In genomic region chr11:62851199-62851598, GRCm38 (mm10) we compare ENCODE assay signal across 10 mouse cellular contexts. TPM values are rescaled to one million over a fixed set of nuclear protein-coding genes. Genes with fewer than 3 reads are reported as not detected.
A peak's percentile ranks its signal among the peaks of the same experiment; 100 is the strongest.
DNase-seq lines count a peak whose midpoint lies in the region; ATAC-seq and TF ChIP-seq lines count a peak whose summit lies in the region.
"Had no signal": no experiment of that assay in that cellular context is flagged by ENCODE, and none has a peak within 500 bp of the region (broad histone marks: within the 10 kb centered on the region; RNA-seq: fewer than 3 reads in every experiment).

No protein-coding gene starts in this region.

- no peak for ATAC-seq in cerebellum, adult (ENCODE audit: insufficient number of reproducible peaks, low FRiP score, low TSS enrichment)
- no peak for ATAC-seq in megakaryocyte, adult 5-6 weeks (ENCODE audit: poor library complexity, severe bottlenecking)
- ATAC-seq: midbrain, embryonic 13.5 days had no signal

- no peak for TF ChIP-seq POLR2A in cortical plate, adult 2 months (IDR thresholded peaks at IDR 0.05; ENCODE audit: extremely low read depth, insufficient read depth, low read length)

- DNase-seq in cerebellum, adult 18-20 months = peak; percentile 8 to 13
- peak; percentile 14 for DNase-seq in layer of hippocampus, adult 11-12 months (ENCODE audit: low spot score)
- no peak for DNase-seq in layer of hippocampus, adult 9-10 months (ENCODE audit: low spot score)
- peak; percentile 35 for DNase-seq in lung, postnatal 25 days (ENCODE audit: low spot score)
- DNase-seq in urinary bladder, adult 2 months (ENCODE audit: low spot score) = no peak

- peak; percentile 70 for TF ChIP-seq CTCF in cortical plate, adult 2 months (IDR thresholded peaks at IDR 0.05; ENCODE audit: extremely low read depth, insufficient read depth, low read length)

- no peaks in the 10 kb centered on the region for H3K4me1 ChIP-seq in cortical plate, adult 2 months (ENCODE audit: control insufficient read depth, insufficient read depth, low read length)

- H3K27ac ChIP-seq in cortical plate, adult 2 months (ENCODE audit: insufficient read depth, low read length) = no peak overlapping the region
- H3K27ac ChIP-seq: heart, embryonic 13.5 days; midbrain, embryonic 13.5 days had no signal

- no peak overlapping the region for H3K4me3 ChIP-seq in cortical plate, adult 2 months (ENCODE audit: insufficient read depth, low read length)
- H3K4me3 ChIP-seq: heart, embryonic 13.5 days; midbrain, embryonic 13.5 days had no signal

RNA-seq across cellular contexts. Expression of gene Fbxw10, which starts 4.3 kb away (rescaled TPM):
- polyA plus RNA-seq in cortical plate, adult 2 months (2012; rRNA removed) = 0.58 and 0.93 TPM in 2 replicates
- 0.77 and 1.6 TPM in 2 replicates for polyA plus RNA-seq in urinary bladder, adult 2 months (2012; rRNA removed)
- total RNA-seq in megakaryocyte, adult 5-6 weeks (2015) = 0.41 and 1.3 TPM in 2 replicates
- 1.7 and 1.8 TPM in 2 replicates for total RNA-seq in megakaryocyte, adult 5-6 weeks (2017)

RNA-seq across cellular contexts. Expression of gene Tvp23b, which starts 28.1 kb away (rescaled TPM):
- 30.2 and 32.8 TPM in 2 replicates for polyA plus RNA-seq in cortical plate, adult 2 months (2012; rRNA removed)
- polyA plus RNA-seq in urinary bladder, adult 2 months (2012; rRNA removed) = 44.5 and 51.3 TPM in 2 replicates
- total RNA-seq in megakaryocyte, adult 5-6 weeks (2015) = 20.4 and 21.3 TPM in 2 replicates
- 16.9 and 19.1 TPM in 2 replicates for total RNA-seq in megakaryocyte, adult 5-6 weeks (2017)

RNA-seq across cellular contexts. Expression of gene Trim16, which starts 31.2 kb away (rescaled TPM):
- 1.6 TPM in 2 replicates for polyA plus RNA-seq in cortical plate, adult 2 months (2012; rRNA removed)
- polyA plus RNA-seq in urinary bladder, adult 2 months (2012; rRNA removed) = 23.3 and 33.0 TPM in 2 replicates
- 15.4 and 25.5 TPM in 2 replicates for total RNA-seq in megakaryocyte, adult 5-6 weeks (2015)
- 21.4 and 22.8 TPM in 2 replicates for total RNA-seq in megakaryocyte, adult 5-6 weeks (2017)

Comparison
In these comparisons a context has a peak if more than half of its experiments do, and no peak if none do; other contexts are left out.
1. DNase-seq: peak in cerebellum, adult 18-20 months (2 of 2), layer of hippocampus, adult 11-12 months (single experiment) and lung, postnatal 25 days (single experiment); none in layer of hippocampus, adult 9-10 months (single experiment) and urinary bladder, adult 2 months (single experiment).